Mouse (Mus musculus) cerebellum, adult 2 months (tissue): ENCODE measurements at regions not wholly inside any gene's neighbourhood (a gene's known extent, or its start where the extent isn't known, plus 50 kb on each side); places are given as distances from the start of the nearest gene placed in this dataset.
"Not testable (repeated sequence)": the region's sequence is repeated elsewhere in the genome, so short reads cannot be mapped to it uniquely, and the experiment has no call there.

ENCODE experiments used
- DNase-seq, 2 experiments: peaks; one replicate each; pipeline ENCODE4 v3.0.0; 2021
- H3K27ac ChIP-seq: fragments of 200-500 bp; 2 replicates; pipeline ENCODE4 v1.5.1; 2012; ENCODE audit warnings: low read length, control low read depth, inconsistent platforms; ENCODE audit not compliant: insufficient read depth
- H3K27me3 ChIP-seq: fragments of 200-500 bp; 2 replicates; pipeline ENCODE4 v1.6.1; 2012; ENCODE audit warnings: inconsistent platforms, mild to moderate bottlenecking, low read length, moderate library complexity; ENCODE audit not compliant: control insufficient read depth, insufficient read depth
- H3K4me1 ChIP-seq: fragments of 200-500 bp; 2 replicates; pipeline ENCODE4 v1.6.1; 2011; ENCODE audit warnings: low read length; ENCODE audit not compliant: control insufficient read depth, insufficient read depth
- H3K4me3 ChIP-seq: fragments of 200-500 bp; replicated peaks from 2 replicates; pipeline ENCODE3; 2011; ENCODE audit warnings: mild to moderate bottlenecking, low read depth, low read length, control low read depth; ENCODE audit not compliant: insufficient read depth
- CTCF ChIP-seq: fragments of 200-500 bp; IDR thresholded peaks from 2 replicates; pipeline ENCODE4 v1.5.1; 2011; ENCODE audit warnings: low read depth, mild to moderate bottlenecking, control low read depth, low read length, moderate library complexity, borderline replicate concordance; ENCODE audit not compliant: insufficient read depth
- POLR2A ChIP-seq: fragments of 200-500 bp; IDR thresholded peaks from 2 replicates; pipeline ENCODE4 v1.6.1; 2011; ENCODE audit warnings: low read length, control low read depth, borderline replicate concordance; ENCODE audit not compliant: insufficient read depth
- WGBS: fragments of 180-500 bp; shearing (Covaris S2); methylation state at CpG from one replicate; pipeline ENCODE4 v1.1.7; 2018; 5-methylcytosine and 5-hydroxymethylcytosine counted together

GRCm38 (mm10) chr13:96327707-96328106 is 60.4 kb upstream of the Poc5 start:
- DNase-seq: no peak
- Histone ChIP-seq H3K27me3 (no peaks in the 10 kb centered on the region), H3K4me1 (no peaks in the 10 kb centered on the region), H3K27ac (no peak overlapping the region), H3K4me3 (no peak overlapping the region)
- TF ChIP-seq CTCF (no peak), POLR2A (no peak)

GRCm38 (mm10) chr13:96324636-96325035 is 63.5 kb upstream of the Poc5 start:
- 55% methylated on average over 4 of the region's 4 CpGs for WGBS
- no peak overlapping the region for H3K27ac ChIP-seq
- no peak for DNase-seq
- H3K4me3 ChIP-seq: no peak overlapping the region
- no peaks in the 10 kb centered on the region for H3K4me1 ChIP-seq
- TF ChIP-seq POLR2A (no peak), CTCF (no peak)
- no peaks in the 10 kb centered on the region for H3K27me3 ChIP-seq

- H3K4me1 ChIP-seq, DNase-seq, H3K27me3 ChIP-seq, H3K4me3 ChIP-seq, H3K27ac ChIP-seq: not testable (repeated sequence)
- whole genome bisulfite sequencing: 96% methylated on average over 1 of the region's 1 CpGs
Observed at GRCm38 (mm10) chr13:96317161-96317560, 70.9 kb upstream of the Poc5 start.

GRCm38 (mm10) chr13:96313241-96313640 is 74.9 kb upstream of the Poc5 start:
- no peaks in the 10 kb centered on the region for H3K4me1 ChIP-seq
- 8% methylated on average over 3 of the region's 3 CpGs for WGBS
- H3K27ac ChIP-seq: no peak overlapping the region
- TF ChIP-seq POLR2A (no peak), CTCF (no peak)
- no peaks in the 10 kb centered on the region for H3K27me3 ChIP-seq
- no peak overlapping the region for H3K4me3 ChIP-seq
- no peak for DNase-seq

- 93% methylated on average over 4 of the region's 4 CpGs for WGBS
- no peak overlapping the region for H3K27ac ChIP-seq
- H3K27me3 ChIP-seq: no peaks in the 10 kb centered on the region
- H3K4me1 ChIP-seq: no peaks in the 10 kb centered on the region
- no peak for DNase-seq
- no peak overlapping the region for H3K4me3 ChIP-seq
- TF ChIP-seq CTCF (no peak), POLR2A (no peak)
Observed at GRCm38 (mm10) chr13:96302495-96302894, 85.6 kb upstream of the Poc5 start.

- WGBS: 28% methylated on average over 7 of the region's 7 CpGs
- TF ChIP-seq POLR2A (no peak), CTCF (no peak)
- no peak for DNase-seq
- Histone ChIP-seq H3K27me3 (no peaks in the 10 kb centered on the region), H3K4me1 (no peaks in the 10 kb centered on the region), H3K4me3 (no peak overlapping the region), H3K27ac (no peak overlapping the region)
Observed at GRCm38 (mm10) chr13:96287797-96288196, 100.3 kb upstream of the Poc5 start.

- no peaks in the 10 kb centered on the region for H3K4me1 ChIP-seq
- no peaks in the 10 kb centered on the region for H3K27me3 ChIP-seq
- no peak for DNase-seq
- no peak overlapping the region for H3K4me3 ChIP-seq
- TF ChIP-seq POLR2A: no peak
- no peak for TF ChIP-seq CTCF
- no peak overlapping the region for H3K27ac ChIP-seq
- 49% methylated on average over 9 of the region's 9 CpGs for WGBS
Observed at GRCm38 (mm10) chr13:96269946-96270345, 118.1 kb upstream of the Poc5 start.

- H3K4me3 ChIP-seq: no peak overlapping the region
- DNase-seq: no peak
- H3K27ac ChIP-seq: no peak overlapping the region
- 0 out of 2 replicates have a peak, but pooled peaks cover 3% of the 10 kb centered on the region for H3K4me1 ChIP-seq
- 81% methylated on average over 2 of the region's 2 CpGs for WGBS
- no peaks in the 10 kb centered on the region for H3K27me3 ChIP-seq
- TF ChIP-seq CTCF (no peak), POLR2A (no peak)
Observed at GRCm38 (mm10) chr13:96256001-96256400, 123.6 kb upstream of the Sv2c start.
